Mouse (Mus musculus) c-Kit-negative CD71-positive TER-119-positive erythroid progenitor cells, embryonic 14.5 days (primary cell): ENCODE measurements around the gene Lrch4.

Experiments used
- DNase-seq: peaks from one replicate; pipeline ENCODE4 v3.0.0-alpha.2; 2013; ENCODE audit warnings: low read depth, low spot score

Lrch4 gene

GRCm38 (mm10) chr5:137690531-137690930, 61.6 kb downstream of the Lrch4 start:
- DNase-seq: no peak
